Mouse (Mus musculus): ENCODE results near the gene Nyap1. TPM values are rescaled to one million over a fixed set of nuclear protein-coding genes. Genes with fewer than 3 reads are reported as not detected.
"Not testable (repeated sequence)": the region's sequence is repeated elsewhere in the genome, so short reads cannot be mapped to it uniquely, and the experiment has no call there.

The Nyap1 gene
- total RNA-seq, 2 experiments from 2014 or later = 0.98 to 0.99 TPM

- intact Hi-C loops (cut with DNase I) = no loop called here
Measured at GRCm38 (mm10) chr5:137748130-137748770, 6.8 kb upstream of the Nyap1 start.

GRCm38 (mm10) chr5:137747326-137747961 is 6.0 kb upstream of the Nyap1 start:
- DNase-seq (ENCODE audit: low spot score) = peak; percentile 51

More at GRCm38 (mm10) chr5:137748130-137748770, 6.8 kb upstream of the Nyap1 start:
- DNase-seq (ENCODE audit: low spot score) = no peak

GRCm38 (mm10) chr5:137746851-137747325 is 5.5 kb upstream of the Nyap1 start:
- DNase-seq (ENCODE audit: low spot score) = no peak
- intact Hi-C loops (cut with DNase I) = no loop called here

More at GRCm38 (mm10) chr5:137747326-137747961, 6.0 kb upstream of the Nyap1 start:
- intact Hi-C loops (cut with DNase I) = no loop called here

GRCm38 (mm10) chr5:137746282-137746850 is 5.0 kb upstream of the Nyap1 start:
- DNase-seq (ENCODE audit: low spot score) = peak; percentile 55
- intact Hi-C loops (cut with DNase I) = no loop called here

- intact Hi-C loops (cut with DNase I) = no loop called here
Measured at GRCm38 (mm10) chr5:137745214-137746171, 4.1 kb upstream of the Nyap1 start, which contains the start of gene Tsc22d4. Gene Tsc22d4, plus strand, starts transcription at chr5:137745730.

GRCm38 (mm10) chr5:137744197-137744596 is 2.8 kb upstream of the Nyap1 start:
- DNase-seq (ENCODE audit: low spot score) = no peak
- intact Hi-C loops (cut with DNase I) = no loop called here

More at GRCm38 (mm10) chr5:137745214-137746171, 4.1 kb upstream of the Nyap1 start, which contains the start of gene Tsc22d4:
- DNase-seq (ENCODE audit: low spot score) = peak; percentile 87

- no peak for DNase-seq (ENCODE audit: low spot score)
- intact Hi-C loops (cut with DNase I) = no loop called here
Measured at GRCm38 (mm10) chr5:137742836-137743235, 1.4 kb upstream of the Nyap1 start.

- intact Hi-C loops (cut with DNase I) = no loop called here
- no peak for DNase-seq (ENCODE audit: low spot score)
Measured at GRCm38 (mm10) chr5:137742048-137742447, 641 bp upstream of the Nyap1 start.

- DNase-seq (ENCODE audit: low spot score) = no peak
- intact Hi-C loops (cut with DNase I) = no loop called here
Measured at GRCm38 (mm10) chr5:137740506-137740905, 901 bp downstream of the Nyap1 start.

GRCm38 (mm10) chr5:137739471-137739870 is 1.9 kb downstream of the Nyap1 start:
- DNase-seq (ENCODE audit: low spot score) = no peak
- intact Hi-C loops (cut with DNase I) = loop anchor here (5.0 kb wide), 1 partner anchor 52 kb away; no protein-coding TSS in a partner anchor

- no peak for DNase-seq (ENCODE audit: low spot score)
- intact Hi-C loops (cut with DNase I) = loop anchor here (5.0 kb wide), 1 partner anchor 51 kb away; no protein-coding TSS in a partner anchor
Measured at GRCm38 (mm10) chr5:137738516-137738915, 2.9 kb downstream of the Nyap1 start.

- intact Hi-C loops (cut with DNase I) = loop anchor here (5.0 kb wide), 1 partner anchor 50 kb away; no protein-coding TSS in a partner anchor
- DNase-seq (ENCODE audit: low spot score) = no peak
Measured at GRCm38 (mm10) chr5:137737400-137737940, 3.9 kb downstream of the Nyap1 start.

- no peak for DNase-seq (ENCODE audit: low spot score)
- intact Hi-C loops (cut with DNase I) = loop anchor here (5.0 kb wide), 1 partner anchor 47 kb away; no protein-coding TSS in a partner anchor
Measured at GRCm38 (mm10) chr5:137734289-137735061, 6.9 kb downstream of the Nyap1 start.

GRCm38 (mm10) chr5:137733638-137734288 is 7.6 kb downstream of the Nyap1 start:
- intact Hi-C loops (cut with DNase I) = no loop called here
- no peak for DNase-seq (ENCODE audit: low spot score)

GRCm38 (mm10) chr5:137726767-137727166 is 14.6 kb downstream of the Nyap1 start:
- no peak for DNase-seq (ENCODE audit: low spot score)
- intact Hi-C loops (cut with DNase I) = no loop called here

- intact Hi-C loops (cut with DNase I) = no loop called here
- no peak for DNase-seq (ENCODE audit: low spot score)
Measured at GRCm38 (mm10) chr5:137723840-137724239, 17.6 kb downstream of the Nyap1 start.

GRCm38 (mm10) chr5:137720558-137721164 is 20.7 kb downstream of the Nyap1 start:
- intact Hi-C loops (cut with DNase I); DNase-seq (ENCODE audit: low spot score): not testable (repeated sequence)

- DNase-seq (ENCODE audit: low spot score) = no peak
- intact Hi-C loops (cut with DNase I) = no loop called here
Measured at GRCm38 (mm10) chr5:137719088-137719487, 22.3 kb downstream of the Nyap1 start.

All from heart, postnatal 25 days (tissue).